Mouse (Mus musculus): Measurements from ENCODE around the gene Auh. TPM values are rescaled to one million over a fixed set of nuclear protein-coding genes. Genes with fewer than 3 reads are reported as not detected.

The Auh gene
- total and polyA plus RNA-seq, 2 experiments from 2014 or later = 60.7 to 61.3 TPM

GRCm38 (mm10) chr13:52912495-52912894 is 17.0 kb downstream of the Auh start:
- no peak for ATAC-seq (ENCODE audit: insufficient read depth, low read depth)
- Histone ChIP-seq H3K36me3 (replicated peaks; ENCODE audit: control insufficient read depth, insufficient read depth, low read length) (peaks cover 28% of the 10 kb centered on the region), H3K27me3 (ENCODE audit: control insufficient read depth, insufficient read depth, low read length) (no peaks in the 10 kb centered on the region), H3K9ac (replicated peaks; ENCODE audit: low read depth, low read length) (no peak overlapping the region), H3K27ac (ENCODE audit: low read depth) (no peak overlapping the region), H3K4me3 (ENCODE audit: low read depth, low read length) (no peak overlapping the region), H3K9me3 (replicated peaks; ENCODE audit: control insufficient read depth, low read length) (no peaks in the 10 kb centered on the region), H3K4me1 (ENCODE audit: control insufficient read depth, insufficient read depth) (peaks cover 5% of the 10 kb centered on the region; the same call in 1 of the 2 replicates), H3K4me2 (ENCODE audit: low read depth, low read length) (no peak overlapping the region)
- 76% methylated on average over 8 of the region's 8 CpGs for WGBS
- DNase-seq (ENCODE audit: low spot score) = no peak
- TF ChIP-seq CTCF (IDR thresholded peaks at IDR 0.05; ENCODE audit: low read depth) (no peak), EP300 (IDR thresholded peaks at IDR 0.05; ENCODE audit: low read depth) (no peak)

- WGBS = 95% methylated on average over 4 of the region's 4 CpGs
- ATAC-seq (ENCODE audit: insufficient read depth, low read depth) = no peak
- H3K27me3 ChIP-seq (ENCODE audit: control insufficient read depth, insufficient read depth, low read length) = no peaks in the 10 kb centered on the region
- no peak for DNase-seq (ENCODE audit: low spot score)
- H3K4me3 ChIP-seq (ENCODE audit: low read depth, low read length) = no peak overlapping the region
- no peak for TF ChIP-seq CTCF (IDR thresholded peaks at IDR 0.05; ENCODE audit: low read depth)
- no peak for TF ChIP-seq EP300 (IDR thresholded peaks at IDR 0.05; ENCODE audit: low read depth)
- H3K27ac ChIP-seq (ENCODE audit: low read depth) = no peak overlapping the region
- H3K36me3 ChIP-seq (replicated peaks; ENCODE audit: control insufficient read depth, insufficient read depth, low read length) = peaks cover 31% of the 10 kb centered on the region
- H3K9ac ChIP-seq (replicated peaks; ENCODE audit: low read depth, low read length) = no peak overlapping the region
- H3K4me1 ChIP-seq (ENCODE audit: control insufficient read depth, insufficient read depth) = peaks cover 3% of the 10 kb centered on the region; the same call in 1 of the 2 replicates
- H3K4me2 ChIP-seq (ENCODE audit: low read depth, low read length) = no peak overlapping the region
- H3K9me3 ChIP-seq (replicated peaks; ENCODE audit: control insufficient read depth, low read length) = no peaks in the 10 kb centered on the region
Observed at GRCm38 (mm10) chr13:52911259-52911658, 18.2 kb downstream of the Auh start.

- no peaks in the 10 kb centered on the region for H3K27me3 ChIP-seq (ENCODE audit: control insufficient read depth, insufficient read depth, low read length)
- peaks cover 19% of the 10 kb centered on the region for H3K36me3 ChIP-seq (replicated peaks; ENCODE audit: control insufficient read depth, insufficient read depth, low read length)
- H3K4me2 ChIP-seq (ENCODE audit: low read depth, low read length) = no peak overlapping the region
- DNase-seq (ENCODE audit: low spot score) = no peak
- TF ChIP-seq CTCF (IDR thresholded peaks at IDR 0.05; ENCODE audit: low read depth) (no peak), EP300 (IDR thresholded peaks at IDR 0.05; ENCODE audit: low read depth) (no peak)
- H3K4me3 ChIP-seq (ENCODE audit: low read depth, low read length) = no peak overlapping the region
- peaks cover 16% of the 10 kb centered on the region for H3K4me1 ChIP-seq (ENCODE audit: control insufficient read depth, insufficient read depth)
- ATAC-seq (ENCODE audit: insufficient read depth, low read depth) = no peak
- no peak overlapping the region for H3K9ac ChIP-seq (replicated peaks; ENCODE audit: low read depth, low read length)
- WGBS = 80% methylated on average over 11 of the region's 11 CpGs
- no peaks in the 10 kb centered on the region for H3K9me3 ChIP-seq (replicated peaks; ENCODE audit: control insufficient read depth, low read length)
- H3K27ac ChIP-seq (ENCODE audit: low read depth) = no peak overlapping the region
Observed at GRCm38 (mm10) chr13:52906296-52906695, 23.2 kb downstream of the Auh start.

GRCm38 (mm10) chr13:52904175-52904574 is 25.3 kb downstream of the Auh start:
- Histone ChIP-seq H3K27ac (ENCODE audit: low read depth) (peak overlapping the region; percentile 67), H3K9me3 (replicated peaks; ENCODE audit: control insufficient read depth, low read length) (no peaks in the 10 kb centered on the region), H3K4me2 (ENCODE audit: low read depth, low read length) (peak overlapping the region; percentile 28; the same call in 1 of the 2 replicates), H3K9ac (replicated peaks; ENCODE audit: low read depth, low read length) (0 out of 2 replicates have a peak overlapping the region, but pooled peaks have one; percentile 10), H3K36me3 (replicated peaks; ENCODE audit: control insufficient read depth, insufficient read depth, low read length) (peaks cover 22% of the 10 kb centered on the region), H3K4me1 (ENCODE audit: control insufficient read depth, insufficient read depth) (peaks cover 16% of the 10 kb centered on the region), H3K27me3 (ENCODE audit: control insufficient read depth, insufficient read depth, low read length) (no peaks in the 10 kb centered on the region), H3K4me3 (ENCODE audit: low read depth, low read length) (no peak overlapping the region)
- DNase-seq (ENCODE audit: low spot score) (peak; percentile 53), ATAC-seq (ENCODE audit: insufficient read depth, low read depth) (0 out of 2 replicates have a peak, but pooled peaks have one; percentile 36)
- TF ChIP-seq EP300 (IDR thresholded peaks at IDR 0.05; ENCODE audit: low read depth) (no peak), CTCF (IDR thresholded peaks at IDR 0.05; ENCODE audit: low read depth) (no peak)
- 16% methylated on average over 6 of the region's 6 CpGs for WGBS

GRCm38 (mm10) chr13:52903767-52904166 is 25.7 kb downstream of the Auh start:
- TF ChIP-seq EP300 (IDR thresholded peaks at IDR 0.05; ENCODE audit: low read depth) (no peak), CTCF (IDR thresholded peaks at IDR 0.05; ENCODE audit: low read depth) (peak; percentile 52)
- Histone ChIP-seq H3K9ac (replicated peaks; ENCODE audit: low read depth, low read length) (0 out of 2 replicates have a peak overlapping the region, but pooled peaks have one; percentile 10), H3K4me2 (ENCODE audit: low read depth, low read length) (peak overlapping the region; percentile 28; the same call in 1 of the 2 replicates), H3K36me3 (replicated peaks; ENCODE audit: control insufficient read depth, insufficient read depth, low read length) (peaks cover 18% of the 10 kb centered on the region), H3K4me3 (ENCODE audit: low read depth, low read length) (no peak overlapping the region), H3K4me1 (ENCODE audit: control insufficient read depth, insufficient read depth) (peaks cover 16% of the 10 kb centered on the region), H3K27me3 (ENCODE audit: control insufficient read depth, insufficient read depth, low read length) (no peaks in the 10 kb centered on the region), H3K9me3 (replicated peaks; ENCODE audit: control insufficient read depth, low read length) (no peaks in the 10 kb centered on the region), H3K27ac (ENCODE audit: low read depth) (peak overlapping the region; percentile 67)
- 11% methylated on average over 10 of the region's 10 CpGs for WGBS
- ATAC-seq (ENCODE audit: insufficient read depth, low read depth) = peak; percentile 69
- peak; percentile 66 for DNase-seq (ENCODE audit: low spot score)

- WGBS = 90% methylated on average over 8 of the region's 8 CpGs
- no peak overlapping the region for H3K9ac ChIP-seq (replicated peaks; ENCODE audit: low read depth, low read length)
- ATAC-seq (ENCODE audit: insufficient read depth, low read depth) (no peak), DNase-seq (ENCODE audit: low spot score) (no peak)
- no peak overlapping the region for H3K4me3 ChIP-seq (ENCODE audit: low read depth, low read length)
- H3K4me1 ChIP-seq (ENCODE audit: control insufficient read depth, insufficient read depth) = peaks cover 16% of the 10 kb centered on the region
- H3K4me2 ChIP-seq (ENCODE audit: low read depth, low read length) = no peak overlapping the region
- no peak overlapping the region for H3K27ac ChIP-seq (ENCODE audit: low read depth)
- H3K27me3 ChIP-seq (ENCODE audit: control insufficient read depth, insufficient read depth, low read length) = no peaks in the 10 kb centered on the region
- H3K9me3 ChIP-seq (replicated peaks; ENCODE audit: control insufficient read depth, low read length) = no peaks in the 10 kb centered on the region
- TF ChIP-seq EP300 (IDR thresholded peaks at IDR 0.05; ENCODE audit: low read depth) (no peak), CTCF (IDR thresholded peaks at IDR 0.05; ENCODE audit: low read depth) (no peak)
- peaks cover 18% of the 10 kb centered on the region; the same call in 1 of the 2 replicates for H3K36me3 ChIP-seq (replicated peaks; ENCODE audit: control insufficient read depth, insufficient read depth, low read length)
Observed at GRCm38 (mm10) chr13:52902517-52902916, 27.0 kb downstream of the Auh start.

Data from heart, postnatal 0 days (tissue).